Mouse (Mus musculus): ENCODE measurements around the gene Calr4. TPM values are rescaled to one million over a fixed set of nuclear protein-coding genes. Genes with fewer than 3 reads are reported as not detected.

Gene Calr4
- total RNA-seq (2022), result not detected

GRCm38 (mm10) chr4:109234185-109234584 lies at the start of gene Calr4:
TSS of gene Calr4 (plus strand) at chr4:109234485.
- DNase-seq (ENCODE audit: low spot score in 2 of 2), result no peak

DNA sequence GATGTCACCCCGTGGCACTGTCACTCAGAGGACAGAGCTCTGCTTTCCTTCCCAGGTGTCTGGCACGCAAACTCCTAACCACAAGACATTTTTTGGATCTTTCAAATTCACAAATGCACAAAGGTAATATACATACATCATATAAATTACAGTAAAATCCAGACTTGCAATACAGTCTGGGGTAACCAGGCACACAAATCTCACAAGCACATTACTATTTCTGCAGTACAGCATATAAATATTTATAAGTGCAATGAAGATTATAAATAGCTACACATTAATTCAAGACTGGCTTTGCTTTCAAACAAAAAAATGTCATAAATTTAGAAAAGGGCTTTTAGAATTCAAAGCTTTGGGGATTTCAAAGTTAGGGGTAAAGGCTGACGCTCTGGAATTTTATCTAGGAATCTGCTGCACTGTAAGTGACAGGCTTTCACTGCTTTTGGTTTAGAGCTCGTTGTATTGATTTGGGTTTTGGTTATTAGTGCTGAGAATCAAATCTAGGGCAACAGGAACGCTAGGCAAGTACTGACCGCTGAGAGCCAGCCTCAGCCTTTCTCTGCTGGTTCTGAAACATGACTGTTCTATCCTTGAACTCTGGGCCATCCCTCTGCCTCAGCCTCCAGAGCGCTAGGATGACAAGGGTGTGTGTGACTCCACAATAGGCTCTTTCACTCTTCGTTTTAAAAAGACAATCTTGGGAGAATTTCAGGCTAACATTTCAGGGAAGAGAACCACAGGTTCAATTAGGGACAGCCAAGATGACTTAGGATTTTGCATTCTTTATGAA lies 48.5 kb upstream of the Calr4 start:
- no peak for DNase-seq (ENCODE audit: low spot score in 2 of 2)

DNA sequence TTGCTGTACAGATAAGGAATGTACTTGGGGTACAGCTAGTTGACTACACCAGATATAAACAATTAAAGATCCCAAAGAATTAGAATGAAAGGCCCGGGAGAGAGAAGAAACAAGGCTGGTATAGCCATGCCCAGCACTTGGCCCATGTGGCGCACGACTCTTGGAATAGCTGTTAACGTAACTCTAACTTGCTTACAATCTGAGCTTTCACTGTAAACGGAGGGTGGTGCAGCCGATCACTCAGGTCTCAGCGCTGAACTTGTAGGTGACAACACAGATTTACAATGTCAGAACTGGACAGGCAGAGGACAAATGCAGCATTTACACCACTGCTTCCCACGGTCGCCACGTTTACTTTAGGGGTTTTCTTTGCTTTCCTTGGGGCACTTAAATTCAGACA lies 42.7 kb upstream of the Calr4 start:
- no peak for DNase-seq (ENCODE audit: low spot score in 2 of 2)

DNA sequence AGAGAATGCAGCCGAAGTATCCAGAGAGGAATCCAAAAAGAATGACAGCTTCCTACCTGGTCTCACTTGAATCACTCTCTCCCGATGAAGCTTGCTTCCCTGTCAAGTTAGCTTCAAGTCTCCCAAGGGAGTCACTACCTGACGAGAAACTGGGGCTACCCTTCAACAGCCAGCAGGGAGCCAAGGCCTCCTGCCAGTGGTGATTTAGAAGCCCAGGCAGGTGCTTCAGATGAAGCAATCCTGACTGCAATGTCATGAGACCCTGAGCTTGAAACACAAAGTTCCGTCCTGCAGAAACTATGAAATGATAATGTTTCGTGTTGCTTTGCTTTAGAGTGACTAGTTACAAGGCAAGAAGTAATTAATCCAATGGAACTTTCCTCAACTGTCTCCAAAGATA lies 40.4 kb upstream of the Calr4 start:
- DNase-seq (ENCODE audit: low spot score in 2 of 2), result peak; percentile 27 to 32

GRCm38 (mm10) chr4:109195900-109196629 lies 38.2 kb upstream of the Calr4 start:
- DNase-seq (ENCODE audit: low spot score in 2 of 2), result no peak

DNA sequence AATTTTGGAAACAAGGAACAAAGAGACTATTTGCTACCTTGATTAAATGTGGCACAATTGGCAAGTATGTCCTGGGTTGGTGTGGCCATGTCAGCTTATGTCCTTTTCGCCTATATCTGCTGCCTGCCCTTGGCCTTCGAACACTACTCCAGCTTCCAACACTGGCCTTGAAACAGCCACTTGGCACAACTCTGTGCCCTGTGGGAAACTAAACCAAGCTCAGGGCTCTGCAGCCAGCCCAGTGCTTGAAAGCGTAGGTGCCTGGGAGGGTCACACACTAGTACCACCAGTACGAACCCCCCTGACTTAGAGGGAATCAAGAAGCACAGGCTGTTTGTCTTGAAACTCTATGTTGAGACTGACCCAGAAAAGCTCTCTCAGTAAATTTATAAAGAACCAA lies 35.2 kb upstream of the Calr4 start:
- DNase-seq (ENCODE audit: low spot score in 2 of 2), result peak in 1 of 2 experiments; percentile 18

DNA sequence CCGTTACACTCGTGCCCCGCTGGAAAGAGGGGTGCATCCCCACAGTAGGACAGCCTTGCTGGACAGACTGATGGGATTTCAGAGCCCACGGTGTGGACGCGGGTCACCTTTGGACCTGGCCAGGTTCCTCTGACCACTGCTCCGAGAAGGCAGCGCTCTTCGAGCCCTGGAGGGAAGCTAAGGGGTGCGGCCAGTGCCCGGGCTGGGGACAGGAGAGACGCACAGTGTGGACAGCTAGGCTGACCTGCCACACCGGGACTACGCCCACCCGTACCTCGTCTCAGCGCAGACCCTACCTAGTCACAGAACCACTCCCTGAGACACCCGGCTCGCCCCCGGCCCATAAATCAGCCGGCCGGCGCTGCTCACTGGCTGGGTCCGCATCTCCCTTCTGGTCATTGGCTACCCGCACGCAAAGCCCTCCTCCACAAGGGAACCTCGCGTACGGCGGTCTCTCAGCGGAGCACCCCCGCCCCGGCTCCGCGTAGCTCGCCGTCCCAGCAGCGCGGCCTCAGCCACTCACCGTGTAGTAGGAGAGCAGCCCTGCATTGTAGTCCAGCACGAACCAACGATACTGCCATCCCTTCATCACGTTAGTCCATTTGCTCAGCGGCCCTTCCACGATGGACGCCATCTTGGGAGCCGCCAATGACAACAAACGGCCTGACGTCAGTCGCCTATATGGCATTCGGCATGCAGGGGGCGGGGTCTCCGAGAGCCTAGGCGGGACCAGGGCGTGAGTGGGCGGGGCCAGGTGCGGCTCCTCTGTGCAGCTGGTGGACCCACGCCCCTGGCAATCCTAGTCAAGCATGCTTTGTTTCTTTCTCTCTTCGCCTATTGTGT lies 32.5 kb upstream of the Calr4 start, which contains the start of gene Osbpl9:
Osbpl9 (minus strand) TSS at position 691 of the 843 bp plus-strand sequence.
- peak; percentile 97 to 98 for DNase-seq (ENCODE audit: low spot score in 2 of 2)

- no peak for DNase-seq (ENCODE audit: low spot score in 2 of 2)
Observed at GRCm38 (mm10) chr4:109203931-109204330, 30.4 kb upstream of the Calr4 start.

GRCm38 (mm10) chr4:109204416-109204815 lies 29.9 kb upstream of the Calr4 start:
- DNase-seq (ENCODE audit: low spot score in 2 of 2), result no peak

DNA sequence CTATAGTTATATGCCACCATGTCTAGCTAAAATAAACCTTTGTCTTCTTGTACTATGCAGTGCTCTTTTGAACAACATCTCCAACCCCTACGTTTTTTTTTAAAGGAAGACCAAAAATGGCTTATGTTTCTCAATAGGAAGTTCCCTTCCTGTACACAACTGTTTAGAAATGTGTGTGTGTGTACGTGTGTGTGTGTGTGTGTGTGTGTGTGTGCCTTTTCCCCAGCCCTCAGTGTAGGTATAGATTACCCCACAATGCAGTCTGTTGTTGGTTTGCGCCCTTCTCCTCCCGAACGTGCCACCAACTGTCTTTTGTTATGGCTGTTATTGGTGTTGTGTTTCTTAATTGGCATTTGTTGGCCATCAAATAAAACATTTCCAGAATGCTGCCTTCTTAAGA lies 26.8 kb upstream of the Calr4 start:
- DNase-seq (ENCODE audit: low spot score in 2 of 2), result no peak

- DNase-seq (ENCODE audit: low spot score in 2 of 2), result peak; percentile 19 to 53
Observed at GRCm38 (mm10) chr4:109210253-109210652, 24.0 kb upstream of the Calr4 start.

DNA sequence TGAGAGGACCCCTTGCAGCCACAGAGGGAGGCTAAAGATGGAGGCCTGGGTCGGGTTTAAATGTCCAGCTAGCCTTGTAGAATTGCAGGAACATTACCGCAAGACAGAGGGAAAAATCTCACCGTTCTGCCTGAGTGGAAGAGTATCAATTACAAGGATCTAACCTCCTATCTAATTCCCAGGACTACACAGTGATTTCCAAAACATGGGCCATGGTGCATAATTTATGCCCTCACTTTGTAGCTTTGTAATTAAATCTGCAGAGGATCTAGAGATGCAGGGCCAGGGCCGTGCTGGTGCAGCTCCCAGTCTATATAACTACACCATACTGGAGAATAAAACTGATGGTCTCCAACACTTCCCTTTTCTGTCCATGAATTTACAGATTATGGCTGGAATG lies 23.4 kb upstream of the Calr4 start:
- DNase-seq (ENCODE audit: low spot score in 2 of 2), result no peak

GRCm38 (mm10) chr4:109213986-109214385 lies 20.3 kb upstream of the Calr4 start:
- DNase-seq (ENCODE audit: low spot score in 2 of 2), result no peak

DNA sequence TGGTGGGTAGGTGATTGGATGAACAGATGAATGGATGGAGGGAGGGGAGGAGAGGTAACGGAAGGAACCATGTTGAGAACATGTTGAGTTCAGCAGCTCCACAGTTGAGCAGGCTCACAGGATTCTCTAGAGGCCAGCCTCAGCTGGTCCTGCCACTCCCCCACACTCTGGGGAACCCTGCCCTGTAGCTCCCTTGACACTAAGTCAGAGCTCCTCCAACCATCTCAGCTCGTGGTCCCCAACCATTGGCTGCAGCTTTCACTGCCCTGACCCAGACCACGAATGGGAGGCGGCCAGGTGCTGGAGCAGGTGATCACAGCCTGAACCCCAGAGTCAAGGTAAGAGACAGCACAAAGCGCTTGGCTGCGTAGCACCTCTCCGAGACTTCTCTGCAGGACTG lies 16.3 kb upstream of the Calr4 start:
- no peak for DNase-seq (ENCODE audit: low spot score in 2 of 2)

- DNase-seq (ENCODE audit: low spot score in 2 of 2), result no peak
Observed at GRCm38 (mm10) chr4:109220441-109220940, 13.8 kb upstream of the Calr4 start.

GRCm38 (mm10) chr4:109222001-109222400 lies 12.3 kb upstream of the Calr4 start:
- no peak for DNase-seq (ENCODE audit: low spot score in 2 of 2)

GRCm38 (mm10) chr4:109224762-109225552 lies 9.3 kb upstream of the Calr4 start:
- DNase-seq (ENCODE audit: low spot score in 2 of 2), result peak; percentile 89

DNA sequence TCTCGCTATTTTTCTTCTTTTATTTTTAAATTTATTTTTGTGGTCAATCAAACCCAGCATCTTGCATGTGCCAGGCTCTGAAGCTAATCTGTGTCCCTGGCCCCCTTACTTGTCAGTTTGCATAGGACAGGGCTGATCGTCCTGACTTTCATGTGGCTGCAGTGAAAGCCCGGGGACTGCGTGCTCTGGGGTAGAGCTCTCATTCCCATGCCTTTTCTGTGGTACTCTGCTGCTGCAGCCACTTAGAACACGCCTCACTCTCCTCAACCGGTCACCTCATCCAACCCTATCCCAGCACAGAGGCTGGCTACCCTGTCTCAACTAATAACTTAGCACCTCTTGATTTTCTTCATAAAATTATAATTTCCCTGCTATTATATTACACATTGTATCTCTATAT lies 8.7 kb upstream of the Calr4 start:
- DNase-seq (ENCODE audit: low spot score in 2 of 2), result no peak

DNA sequence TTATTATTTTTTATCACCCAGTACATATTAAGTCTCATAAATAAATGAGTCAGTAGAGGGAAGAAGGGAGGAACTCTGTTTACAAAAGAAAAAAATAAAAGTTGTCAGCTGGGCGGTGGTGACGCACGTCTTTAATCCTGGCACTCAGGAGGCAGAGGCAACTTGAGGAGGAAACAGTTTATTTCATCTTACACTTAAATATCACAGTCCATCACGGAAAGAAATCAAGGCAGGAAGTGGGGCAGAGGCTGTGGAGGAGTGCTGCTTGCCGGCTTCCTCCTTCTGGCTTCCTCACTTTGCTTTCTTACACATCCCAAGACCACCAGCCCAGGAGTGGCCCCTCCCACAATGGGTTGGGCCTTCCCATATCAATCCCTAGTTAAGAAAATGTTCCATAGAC lies 8.2 kb upstream of the Calr4 start:
- DNase-seq (ENCODE audit: low spot score in 2 of 2), result no peak

- DNase-seq (ENCODE audit: low spot score in 2 of 2), result no peak
Observed at GRCm38 (mm10) chr4:109229766-109230279, 4.5 kb upstream of the Calr4 start.
